Mouse (Mus musculus) limb, embryonic 10.5 days (tissue): ENCODE results near the gene Ccdc163. TPM values are rescaled to one million over a fixed set of nuclear protein-coding genes. Genes with fewer than 3 reads are reported as not detected.

Source experiments
- DNase-seq: peaks from one replicate; pipeline ENCODE4 v3.0.0-alpha.2; 2017; ENCODE audit warnings: low spot score
- H3K27ac ChIP-seq: fragments of 300-500 bp; sonication (generic); 2 replicates; pipeline ENCODE4 v1.5.1; 2016; ENCODE audit warnings: mild to moderate bottlenecking
- H3K27me3 ChIP-seq: fragments of 300-500 bp; sonication (generic); 2 replicates; pipeline ENCODE4 v1.6.1; 2016; ENCODE audit warnings: low read depth, mild to moderate bottlenecking; ENCODE audit not compliant: poor library complexity, severe bottlenecking
- H3K36me3 ChIP-seq: fragments of 300-500 bp; sonication (generic); 2 replicates; pipeline ENCODE4 v1.6.1; 2016; ENCODE audit warnings: mild to moderate bottlenecking, moderate library complexity
- H3K4me1 ChIP-seq: fragments of 300-500 bp; sonication (generic); 2 replicates; pipeline ENCODE4 v1.6.1; 2016
- H3K4me3 ChIP-seq: fragments of 300-500 bp; sonication (generic); 2 replicates; pipeline ENCODE4 v1.5.1; 2016; ENCODE audit warnings: mild to moderate bottlenecking, moderate library complexity
- H3K9me3 ChIP-seq: fragments of 300-500 bp; sonication (generic); replicated peaks from 2 replicates; pipeline ENCODE4 v1.6.1; 2016; ENCODE audit warnings: mild to moderate bottlenecking
- WGBS: fragments of 180-500 bp; shearing (Covaris S2); methylation state at CpG from one replicate; pipeline ENCODE4 v1.1.7; 2016; 5-methylcytosine and 5-hydroxymethylcytosine counted together
- polyA plus RNA-seq: library from polyadenylated mRNA; unstranded; fragments of >200 nt; fragmentation: Nextera tagmentation; extraction: Ambion mirVana; gene quantifications from 2 replicates; pipeline ENCODE4 v1.2.1, GENCODE M21; 2016

The Ccdc163 gene
- polyA plus RNA-seq, 1 experiment from 2014 or later = 36.3 TPM

DNA sequence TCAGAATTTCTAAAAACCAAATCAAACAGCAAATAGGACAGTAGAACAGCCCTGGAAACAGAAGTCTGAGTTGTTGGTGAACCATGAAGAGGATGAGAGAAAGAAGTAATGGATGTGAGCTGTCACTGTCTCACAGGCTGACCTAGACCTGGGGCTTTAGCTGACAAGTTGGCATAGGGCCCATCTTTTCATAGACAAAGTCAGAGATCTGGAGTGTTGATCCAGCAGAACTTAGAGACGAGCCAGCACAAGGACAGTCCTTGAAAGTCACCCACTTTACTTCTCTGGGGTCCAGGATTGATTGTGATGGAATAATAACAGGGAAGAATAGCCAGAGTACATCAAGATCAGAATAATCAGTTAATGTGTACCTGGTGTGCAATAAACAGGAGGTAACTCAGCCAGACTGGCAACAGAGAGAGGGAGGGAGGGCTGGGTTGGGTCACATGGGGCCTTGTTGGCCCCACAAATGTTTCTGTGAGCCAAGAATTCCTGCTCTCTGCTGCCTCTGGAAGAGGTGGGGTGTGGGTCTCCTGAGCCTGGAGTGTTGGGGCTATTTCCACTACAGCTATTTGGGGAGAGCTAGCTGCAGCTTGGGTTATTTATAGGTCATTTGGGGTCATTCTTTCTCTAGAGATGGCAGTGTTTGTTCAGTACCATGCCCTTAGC is 88.3 kb downstream of the Ccdc163 start:
- Histone ChIP-seq H3K4me3 (no peak overlapping the region), H3K9me3 (no peaks in the 10 kb centered on the region), H3K27me3 (no peaks in the 10 kb centered on the region), H3K27ac (no peak overlapping the region), H3K4me1 (no peaks in the 10 kb centered on the region), H3K36me3 (peaks cover 6% of the 10 kb centered on the region)
- WGBS = 80% methylated on average over 1 of the region's 1 CpGs
- no peak for DNase-seq

DNA sequence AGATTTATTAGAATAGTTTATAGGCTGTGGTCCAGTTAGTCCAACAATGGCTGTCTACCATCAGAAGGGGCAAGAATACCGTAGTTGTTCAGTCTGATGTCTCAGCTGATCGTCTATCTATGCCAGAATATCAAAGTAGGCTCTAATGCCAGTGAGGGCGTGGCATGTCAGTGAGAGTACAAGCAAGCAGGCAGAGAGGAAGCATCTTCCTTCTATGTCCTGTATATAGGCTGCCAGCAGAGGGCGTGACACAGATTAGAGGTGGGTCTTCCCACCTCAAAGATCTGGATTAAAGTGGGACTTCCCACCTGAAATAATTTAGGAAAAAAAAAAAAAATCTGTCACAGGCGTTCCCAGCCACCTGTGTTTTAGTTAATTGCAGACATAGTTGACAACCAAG is 91.6 kb downstream of the Ccdc163 start:
- WGBS = 46% methylated on average over 5 of the region's 5 CpGs
- Histone ChIP-seq H3K9me3 (no peaks in the 10 kb centered on the region), H3K27me3 (no peaks in the 10 kb centered on the region), H3K4me1 (no peaks in the 10 kb centered on the region), H3K36me3 (peaks cover 39% of the 10 kb centered on the region), H3K4me3 (no peak overlapping the region), H3K27ac (no peak overlapping the region)
- no peak for DNase-seq

Other genes starting within 250 kb of the Ccdc163 start
- gene Mast2, start 244.3 kb upstream of the Ccdc163 start, polyA plus RNA-seq = 16.3 and 19.2 TPM in 2 replicates
- 15.2 and 19.1 TPM in 2 replicates for gene Ipp, start 201.0 kb upstream of the Ccdc163 start, polyA plus RNA-seq
- 26.2 and 30.1 TPM in 2 replicates for gene Tmem69, start 152.6 kb upstream of the Ccdc163 start, polyA plus RNA-seq
- gene Gpbp1l1, start 150.9 kb upstream of the Ccdc163 start, polyA plus RNA-seq = 30.5 and 38.1 TPM in 2 replicates
- 0.84 and 1.5 TPM in 2 replicates for gene Ccdc17, start 111.9 kb upstream of the Ccdc163 start, polyA plus RNA-seq
- 334 and 364 TPM in 2 replicates for gene Nasp, start 80.6 kb upstream of the Ccdc163 start, polyA plus RNA-seq
- 694 and 733 TPM in 2 replicates for gene Akr1a1, start 56.8 kb upstream of the Ccdc163 start, polyA plus RNA-seq
- 1,278 and 1,447 TPM in 2 replicates for gene Prdx1, start 23.0 kb upstream of the Ccdc163 start, polyA plus RNA-seq
- gene Mmachc, start 103 bp upstream of the Ccdc163 start, polyA plus RNA-seq = 36.6 and 38.7 TPM in 2 replicates
- gene Tesk2, start 12.4 kb downstream of the Ccdc163 start, polyA plus RNA-seq = 8.0 and 13.6 TPM in 2 replicates
- 40.8 and 42.3 TPM in 2 replicates for gene Toe1, start 99.1 kb downstream of the Ccdc163 start, polyA plus RNA-seq
- 33.0 and 33.5 TPM in 2 replicates for gene Mutyh, start 99.2 kb downstream of the Ccdc163 start, polyA plus RNA-seq
- gene Hpdl, start 113.2 kb downstream of the Ccdc163 start, polyA plus RNA-seq = 2.2 TPM in 2 replicates
- gene Zswim5, start 168.9 kb downstream of the Ccdc163 start, polyA plus RNA-seq = 0.59 and 0.68 TPM in 2 replicates